Mouse (Mus musculus): ENCODE measurements around the gene Gap43.
A peak's percentile ranks its signal among the peaks of the same experiment; 100 is the strongest.
"Not testable (repeated sequence)": the region's sequence is repeated elsewhere in the genome, so short reads cannot be mapped to it uniquely, and the experiment has no call there.

Gap43 gene

GRCm38 (mm10) chr16:42294056-42294455, 46.4 kb downstream of the Gap43 start:
- DNase-seq, result no peak

GRCm38 (mm10) chr16:42291572-42291971, 48.9 kb downstream of the Gap43 start:
- no peak for DNase-seq

GRCm38 (mm10) chr16:42284005-42284404, 56.4 kb downstream of the Gap43 start:
- no peak for DNase-seq

GRCm38 (mm10) chr16:42277713-42278112, 62.7 kb downstream of the Gap43 start:
- DNase-seq, result no peak

- no peak for DNase-seq
Observed at GRCm38 (mm10) chr16:42277268-42277667, 63.2 kb downstream of the Gap43 start.

GRCm38 (mm10) chr16:42276216-42277141, 64.0 kb downstream of the Gap43 start:
- peak; percentile 77 for DNase-seq

GRCm38 (mm10) chr16:42275518-42276215, 64.8 kb downstream of the Gap43 start:
- no peak for DNase-seq

GRCm38 (mm10) chr16:42271213-42271612, 69.2 kb downstream of the Gap43 start:
- no peak for DNase-seq

- DNase-seq, result no peak
Observed at GRCm38 (mm10) chr16:42269587-42269967, 70.9 kb downstream of the Gap43 start.

GRCm38 (mm10) chr16:42268843-42269586, 71.4 kb downstream of the Gap43 start:
- no peak for DNase-seq

- no peak for DNase-seq
Observed at GRCm38 (mm10) chr16:42265185-42265584, 75.3 kb downstream of the Gap43 start.

GRCm38 (mm10) chr16:42262935-42263542, 77.4 kb downstream of the Gap43 start:
- DNase-seq, result no peak

GRCm38 (mm10) chr16:42255693-42256092, 84.8 kb downstream of the Gap43 start:
- DNase-seq, result peak; percentile 3

- no peak for DNase-seq
Observed at GRCm38 (mm10) chr16:42255222-42255621, 85.2 kb downstream of the Gap43 start.

- DNase-seq, result no peak
Observed at GRCm38 (mm10) chr16:42252252-42252651, 88.2 kb downstream of the Gap43 start.

GRCm38 (mm10) chr16:42244121-42244520, 96.3 kb downstream of the Gap43 start:
- DNase-seq, result not testable (repeated sequence)

GRCm38 (mm10) chr16:42231306-42231705, 109.1 kb downstream of the Gap43 start:
- no peak for DNase-seq

Data from kidney, adult 9 months (tissue).